Mouse (Mus musculus) G1E-ER4 (cell line): ENCODE data around the gene Brpf1. TPM values are rescaled to one million over a fixed set of nuclear protein-coding genes. Genes with fewer than 3 reads are reported as not detected.

Experiments
- GATA1 ChIP-seq: IDR thresholded peaks from one replicate; pipeline ENCODE4 v1.8.0; 2012; ENCODE audit warnings: low read length, inconsistent platforms
- polyA plus RNA-seq: library from polyadenylated mRNA; stranded (reverse); fragments of >175 nt; gene quantifications from 2 replicates; pipeline ENCODE4 v1.2.3, GENCODE M21; 2012

Brpf1 gene
- polyA plus RNA-seq = 30.4 and 39.0 TPM in 2 replicates

GRCm38 (mm10) chr6:113306986-113307349 lies at the start of gene Brpf1:
Gene Brpf1 (plus strand): TSS chr6:113307137.
- TF ChIP-seq GATA1 = no peak

- no peak for TF ChIP-seq GATA1
These were observed 45.6 kb upstream of the Brpf1 start for GRCm38 (mm10) chr6:113261174-113261858.

DNA sequence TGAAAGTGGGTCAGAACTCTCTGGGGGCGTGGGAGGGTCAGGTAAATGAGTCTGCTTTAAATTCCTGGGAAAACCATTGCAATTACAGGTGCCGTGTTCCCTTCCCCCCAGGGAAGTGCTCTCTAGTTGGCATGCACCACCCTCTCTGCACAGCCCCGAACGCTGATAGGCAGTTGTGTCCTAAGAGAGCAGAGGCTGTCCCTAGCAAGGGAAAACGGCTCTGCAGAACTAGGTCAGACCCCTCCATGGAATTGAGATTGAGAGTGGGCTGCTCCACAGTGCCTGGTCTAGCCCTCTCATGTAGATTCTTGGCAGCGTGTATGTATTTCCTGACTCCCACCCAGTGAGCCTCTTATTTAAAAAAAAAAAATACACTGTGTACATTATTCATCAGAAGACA lies 43.4 kb upstream of the Brpf1 start:
- TF ChIP-seq GATA1 = no peak

DNA sequence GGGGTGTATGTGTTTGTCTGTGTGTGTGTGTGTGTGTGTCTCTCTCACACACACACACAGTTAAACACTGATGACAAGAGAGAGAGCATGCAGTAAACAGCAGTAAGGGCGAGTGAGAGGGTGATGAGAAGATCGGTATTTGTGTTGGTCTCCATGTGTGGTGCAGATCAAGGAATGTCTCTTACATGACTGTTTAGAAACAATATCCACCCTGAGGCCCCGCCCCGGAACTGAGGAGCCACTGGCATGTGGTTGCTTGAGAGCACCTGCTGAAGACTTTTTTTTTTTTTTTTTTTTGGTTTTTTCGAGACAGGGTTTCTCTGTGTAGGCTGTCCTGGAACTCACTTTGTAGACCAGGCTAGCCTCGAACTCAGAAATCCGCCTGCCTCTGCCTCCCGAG lies 42.5 kb upstream of the Brpf1 start:
- TF ChIP-seq GATA1 = no peak

DNA sequence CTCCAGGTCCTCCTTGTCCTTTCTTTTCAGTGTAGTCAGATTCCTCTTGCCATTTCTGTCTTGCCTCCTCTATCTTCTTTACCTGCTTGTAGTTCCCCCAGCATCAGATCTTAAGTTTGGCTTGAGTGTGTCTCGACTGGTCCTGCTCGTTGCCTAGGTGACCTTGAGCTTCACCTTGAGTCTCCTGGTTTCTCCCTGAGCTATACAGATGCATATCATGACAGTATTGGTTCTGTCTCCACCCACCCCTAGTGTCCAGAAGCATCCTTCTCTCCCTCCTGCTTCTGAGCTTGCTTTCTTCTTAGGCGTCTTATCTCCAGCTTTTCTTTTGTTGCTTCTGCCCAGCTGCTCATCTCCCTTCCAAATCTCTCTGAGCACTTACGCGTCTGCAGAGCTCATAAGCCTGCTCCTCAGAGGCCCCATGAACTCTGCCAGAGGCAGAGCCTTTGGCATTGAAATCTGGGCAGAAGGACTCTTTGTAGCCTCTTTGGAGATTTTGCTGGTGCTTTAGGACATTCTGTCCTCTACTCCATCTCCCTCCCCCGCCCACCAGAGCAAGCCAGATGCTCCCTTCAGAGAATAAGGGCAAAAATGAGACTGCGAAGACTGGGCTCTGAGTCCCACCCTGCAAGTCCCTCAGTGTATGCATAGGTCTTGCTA lies 39.8 kb upstream of the Brpf1 start:
- no peak for TF ChIP-seq GATA1

DNA sequence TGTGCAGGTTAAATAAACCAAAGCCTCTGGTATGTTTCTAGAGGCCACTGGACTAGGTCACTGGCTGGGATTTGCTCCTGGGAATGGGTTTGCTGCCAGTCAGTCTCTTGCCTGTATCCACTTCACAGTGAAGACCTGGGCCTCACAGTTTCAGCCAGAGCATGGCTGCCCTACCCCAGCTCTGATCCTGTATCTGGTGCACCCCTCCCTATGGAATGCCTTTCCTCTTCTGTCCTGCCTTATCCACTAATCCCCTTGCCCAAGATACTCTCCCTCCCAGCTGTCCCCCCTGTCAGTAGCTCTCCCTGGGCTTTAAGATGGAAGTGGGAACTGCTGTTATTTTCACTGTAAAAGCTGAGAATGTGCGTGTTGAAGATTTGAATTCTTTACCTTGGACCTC lies 38.9 kb upstream of the Brpf1 start:
- TF ChIP-seq GATA1 = no peak

DNA sequence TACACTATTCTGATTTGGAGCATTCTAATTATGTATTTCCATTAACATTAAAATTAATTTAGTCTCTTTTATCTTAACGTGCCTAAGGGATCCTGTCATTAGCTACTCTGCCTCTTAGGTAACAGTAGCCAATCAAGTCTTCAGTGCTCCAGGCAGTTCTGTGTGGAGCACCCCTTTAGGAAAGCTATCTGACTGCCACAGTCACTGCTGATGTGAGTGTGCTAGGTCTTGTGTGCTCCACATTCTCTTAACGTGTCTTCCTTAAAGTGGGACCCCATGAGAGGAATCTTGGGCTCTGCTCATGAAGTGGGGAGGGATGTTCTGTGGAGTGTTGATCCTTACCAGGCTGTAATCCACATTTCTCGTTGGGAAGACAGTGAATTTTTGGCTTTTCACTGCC lies 34.6 kb upstream of the Brpf1 start:
- TF ChIP-seq GATA1 = no peak

DNA sequence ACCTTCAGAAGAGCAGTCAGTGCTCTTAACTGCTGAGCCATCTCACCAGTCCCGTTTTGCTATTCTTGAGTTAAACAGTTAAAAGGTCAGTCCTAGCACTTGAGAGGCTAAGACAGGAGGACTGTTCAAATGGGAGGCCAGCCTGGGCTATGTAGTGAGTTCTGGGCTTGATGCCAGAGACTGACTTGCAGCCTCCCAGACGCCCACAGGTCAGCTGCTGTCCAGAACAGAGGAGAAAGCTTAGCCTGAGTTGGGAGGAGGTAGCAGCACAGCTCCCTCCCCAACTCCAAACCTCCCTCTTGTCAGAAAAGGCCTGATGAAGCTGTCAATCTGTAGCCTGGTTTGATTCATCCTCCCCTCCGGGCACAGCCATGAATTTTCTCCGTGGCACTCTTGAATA lies 30.1 kb upstream of the Brpf1 start:
- no peak for TF ChIP-seq GATA1

DNA sequence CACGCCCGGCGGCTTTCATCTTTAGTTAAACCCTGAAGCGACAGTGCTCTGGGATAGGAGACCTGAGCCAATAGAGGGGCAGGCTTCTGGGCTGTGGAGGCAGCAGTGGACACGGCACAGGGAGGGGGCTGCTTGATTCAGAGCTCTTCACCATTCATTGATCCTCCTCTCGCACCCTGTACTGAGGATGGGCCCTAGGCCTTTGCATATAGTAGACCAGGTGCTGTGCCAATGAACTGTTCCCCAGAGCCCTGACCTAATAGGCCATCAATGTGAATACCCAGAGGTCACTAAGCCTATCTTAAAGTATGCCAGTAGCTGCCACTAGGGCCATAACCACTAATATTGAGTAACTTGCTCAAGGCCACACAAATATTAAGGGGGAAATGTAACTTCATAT lies 25.3 kb upstream of the Brpf1 start:
- no peak for TF ChIP-seq GATA1

- no peak for TF ChIP-seq GATA1
These were observed 24.7 kb upstream of the Brpf1 start, which contains the start of gene Cpne9 for GRCm38 (mm10) chr6:113282101-113282802. Gene Cpne9 (plus strand): TSS chr6:113282307.

DNA sequence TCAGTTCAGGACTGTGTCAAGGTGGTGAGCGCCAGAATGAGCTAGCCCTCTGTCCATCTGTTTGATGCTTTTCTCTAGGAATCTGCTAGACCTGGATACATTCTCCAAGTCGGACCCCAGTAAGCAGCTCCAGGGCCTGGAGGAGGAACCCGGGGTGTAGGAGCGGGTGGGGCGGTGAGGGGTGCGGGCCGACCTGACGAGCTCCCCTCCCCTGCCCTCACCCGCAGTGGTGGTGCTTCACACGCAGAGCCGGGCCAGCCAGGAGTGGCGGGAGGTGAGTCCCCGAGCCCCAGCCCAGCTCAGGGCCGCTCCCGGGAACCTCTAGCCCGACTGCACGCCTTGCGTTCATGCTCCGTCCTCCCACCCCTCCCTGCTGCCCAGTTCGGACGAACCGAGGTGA lies 24.0 kb upstream of the Brpf1 start:
- TF ChIP-seq GATA1 = no peak

GRCm38 (mm10) chr6:113283500-113283899 lies 23.4 kb upstream of the Brpf1 start:
- TF ChIP-seq GATA1 = no peak

DNA sequence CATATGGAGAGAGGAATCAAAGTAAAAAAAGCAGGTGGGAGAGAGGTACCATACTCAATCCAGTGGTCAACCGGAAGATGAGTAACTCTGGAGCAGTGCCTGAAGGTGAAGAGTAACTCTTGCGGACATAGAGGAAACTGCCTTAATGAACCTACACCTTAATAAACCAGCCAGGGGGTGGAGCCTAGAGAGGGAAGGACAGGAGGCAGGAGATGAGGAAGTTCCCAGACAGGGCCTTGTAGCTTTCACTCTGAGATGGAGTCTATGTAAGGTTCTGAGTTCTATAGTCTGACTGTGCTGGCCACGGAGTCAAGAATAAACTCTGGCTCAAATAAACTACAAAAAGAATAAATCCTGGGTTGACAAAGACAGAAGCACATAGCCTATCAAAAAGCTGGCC lies 22.0 kb upstream of the Brpf1 start:
- no peak for TF ChIP-seq GATA1

DNA sequence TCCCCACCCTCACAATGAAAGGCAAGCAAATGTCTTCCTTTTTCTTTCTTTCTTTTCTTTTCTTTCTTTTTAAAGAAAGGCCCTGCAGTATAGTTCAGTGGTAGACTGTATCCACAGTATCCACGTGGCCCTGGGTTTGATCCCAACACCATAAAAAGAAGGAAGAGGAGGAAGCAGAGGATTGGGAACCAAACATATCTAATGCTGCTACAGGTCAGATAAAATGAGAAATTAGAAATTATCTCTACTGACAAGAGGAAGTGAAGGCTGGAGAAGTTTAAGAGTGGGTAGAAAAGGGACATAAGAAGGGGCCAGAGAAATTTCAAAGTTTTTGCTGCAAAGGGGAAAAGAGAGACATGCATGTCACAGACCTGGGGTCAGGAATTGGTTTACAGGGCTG lies 20.6 kb upstream of the Brpf1 start:
- TF ChIP-seq GATA1 = no peak

DNA sequence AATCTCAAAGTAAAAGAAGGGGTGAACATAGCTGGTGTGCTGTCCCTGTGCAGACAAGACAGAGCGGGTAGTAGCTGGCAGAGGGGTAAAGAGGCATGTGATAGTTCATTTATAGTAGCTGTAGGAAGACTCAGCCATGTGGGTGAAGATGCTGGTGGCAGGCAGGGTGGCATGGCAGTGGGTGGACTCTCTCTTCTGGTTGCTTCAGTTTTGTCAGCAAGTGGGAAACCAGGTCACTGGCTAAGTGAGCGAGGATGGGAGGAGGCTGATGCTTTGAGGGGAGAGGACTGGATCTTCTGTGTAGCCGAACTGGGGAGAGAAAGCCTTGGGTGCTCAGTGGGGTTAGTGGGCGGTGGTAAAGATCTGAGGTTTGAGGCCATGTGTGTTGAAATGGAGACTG lies 19.7 kb upstream of the Brpf1 start:
- no peak for TF ChIP-seq GATA1

GRCm38 (mm10) chr6:113289346-113289745 lies 17.6 kb upstream of the Brpf1 start:
- TF ChIP-seq GATA1 = no peak

GRCm38 (mm10) chr6:113290346-113290745 lies 16.6 kb upstream of the Brpf1 start:
- TF ChIP-seq GATA1 = no peak
